Mouse (Mus musculus) kidney, embryonic 14.5 days (tissue): ENCODE data around the gene Txnrd2. TPM values are rescaled to one million over a fixed set of nuclear protein-coding genes. Genes with fewer than 3 reads are reported as not detected.
A peak's percentile ranks its signal among the peaks of the same experiment; 100 is the strongest.

Experiments
- ATAC-seq: fragments of 200-750 bp; cut with Nextera tagmentation; 2 replicates; pipeline ENCODE4 v1.8.0; 2017; ENCODE audit warnings: moderate number of reproducible peaks, mild to moderate bottlenecking, moderate TSS enrichment, moderate library complexity; ENCODE audit not compliant: low FRiP score, low TSS enrichment
- H3K27ac ChIP-seq: fragments of 300-500 bp; sonication (generic); 2 replicates; pipeline ENCODE4 v1.5.1; 2014; ENCODE audit warnings: low read depth, mild to moderate bottlenecking, low read length, moderate library complexity, mixed read lengths
- H3K27me3 ChIP-seq: fragments of 300-500 bp; sonication (generic); 2 replicates; pipeline ENCODE4 v1.6.1; 2014; ENCODE audit warnings: mild to moderate bottlenecking, low read length; ENCODE audit not compliant: control insufficient read depth, insufficient read depth
- H3K36me3 ChIP-seq: fragments of 300-500 bp; sonication (generic); 2 replicates; pipeline ENCODE4 v1.6.1; 2014; ENCODE audit warnings: low read length, mixed read lengths; ENCODE audit not compliant: control insufficient read depth, insufficient read depth
- H3K4me1 ChIP-seq: fragments of 300-500 bp; sonication (generic); 2 replicates; pipeline ENCODE4 v1.6.1; 2014; ENCODE audit warnings: low read length, mixed read lengths; ENCODE audit not compliant: control insufficient read depth, insufficient read depth
- H3K4me2 ChIP-seq: fragments of 300-500 bp; sonication (generic); replicated peaks from 2 replicates; pipeline ENCODE4 v1.6.1; 2014; ENCODE audit warnings: low read depth, mild to moderate bottlenecking, low read length
- H3K4me3 ChIP-seq: fragments of 300-500 bp; sonication (generic); 2 replicates; pipeline ENCODE4 v1.5.1; 2014; ENCODE audit warnings: mild to moderate bottlenecking, low read length
- H3K9ac ChIP-seq: fragments of 300-500 bp; sonication (generic); 2 replicates; pipeline ENCODE4 v1.6.1; 2014; ENCODE audit warnings: low read depth, mild to moderate bottlenecking, low read length, moderate library complexity
- H3K9me3 ChIP-seq: fragments of 300-500 bp; sonication (generic); 2 replicates; pipeline ENCODE4 v1.6.1; 2016; ENCODE audit warnings: low read length; ENCODE audit not compliant: control insufficient read depth
- WGBS: fragments of 180-500 bp; shearing (Covaris S2); extraction: QIAGEN DNeasy Blood & Tissue Kit; methylation state at CpG from one replicate; pipeline ENCODE4 v1.1.7; 2014; 5-methylcytosine and 5-hydroxymethylcytosine counted together
- polyA plus RNA-seq: library from polyadenylated mRNA; unstranded; fragments of >200 nt; fragmentation: Nextera tagmentation; extraction: Ambion mirVana; gene quantifications from 2 replicates; pipeline ENCODE4 v1.2.1, GENCODE M21; 2014

Txnrd2 gene
- polyA plus RNA-seq, 1 experiment from 2014 or later = 23.6 TPM

- no peak for ATAC-seq
- H3K4me2 ChIP-seq = no peak overlapping the region
- no peak overlapping the region for H3K9ac ChIP-seq
- H3K9me3 ChIP-seq = no peaks in the 10 kb centered on the region
- WGBS = 48% methylated on average over 6 of the region's 6 CpGs
- peaks cover 8% of the 10 kb centered on the region; the same call in 1 of the 2 replicates for H3K4me1 ChIP-seq
- H3K36me3 ChIP-seq = peaks cover 2% of the 10 kb centered on the region; the same call in 1 of the 2 replicates
- no peaks in the 10 kb centered on the region for H3K27me3 ChIP-seq
- no peak overlapping the region for H3K4me3 ChIP-seq
- H3K27ac ChIP-seq = no peak overlapping the region
These were observed 51.8 kb downstream of the Txnrd2 start for GRCm38 (mm10) chr16:18477996-18478395.

- Histone ChIP-seq H3K9me3 (no peaks in the 10 kb centered on the region), H3K27ac (no peak overlapping the region), H3K36me3 (peaks cover 2% of the 10 kb centered on the region; the same call in 1 of the 2 replicates), H3K4me3 (no peak overlapping the region), H3K4me1 (peaks cover 8% of the 10 kb centered on the region; the same call in 1 of the 2 replicates), H3K4me2 (no peak overlapping the region), H3K27me3 (no peaks in the 10 kb centered on the region), H3K9ac (no peak overlapping the region)
- WGBS = 37% methylated on average over 7 of the region's 7 CpGs
- ATAC-seq = peak; percentile 30
These were observed 53.5 kb downstream of the Txnrd2 start for GRCm38 (mm10) chr16:18479667-18480066.

GRCm38 (mm10) chr16:18480933-18481485, 54.8 kb downstream of the Txnrd2 start:
- Histone ChIP-seq H3K36me3 (no peaks in the 10 kb centered on the region; the same call in 1 of the 2 replicates), H3K27me3 (no peaks in the 10 kb centered on the region), H3K4me2 (no peak overlapping the region), H3K4me1 (peaks cover 8% of the 10 kb centered on the region; the same call in 1 of the 2 replicates), H3K9ac (no peak overlapping the region), H3K9me3 (no peaks in the 10 kb centered on the region), H3K4me3 (no peak overlapping the region), H3K27ac (no peak overlapping the region)
- no peak for ATAC-seq
- WGBS = 77% methylated on average over 4 of the region's 4 CpGs

DNA sequence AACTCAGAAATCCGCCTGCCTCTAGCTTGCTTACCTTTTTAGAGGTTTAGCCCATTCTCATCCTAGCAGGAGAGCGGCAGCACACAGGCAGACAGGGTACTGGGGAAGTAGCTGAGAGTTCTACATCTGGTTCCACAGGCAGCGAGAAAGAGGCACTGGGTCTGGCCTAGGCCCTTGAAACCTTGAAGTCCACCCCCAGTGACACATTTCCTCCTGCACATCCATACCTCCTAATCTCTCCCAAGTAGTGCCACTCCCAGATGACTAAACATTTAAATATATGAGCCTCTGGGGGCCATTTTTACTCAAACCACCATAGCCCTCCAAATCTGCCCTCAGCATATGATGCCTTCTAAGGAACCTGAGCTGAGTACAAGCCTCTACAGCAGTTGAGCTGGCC, 56.2 kb downstream of the Txnrd2 start:
- no peak overlapping the region for H3K4me2 ChIP-seq
- 94% methylated on average over 3 of the region's 3 CpGs for WGBS
- no peak overlapping the region for H3K4me3 ChIP-seq
- H3K36me3 ChIP-seq = no peaks in the 10 kb centered on the region
- no peak overlapping the region for H3K9ac ChIP-seq
- peaks cover 8% of the 10 kb centered on the region; the same call in 1 of the 2 replicates for H3K4me1 ChIP-seq
- H3K27ac ChIP-seq = no peak overlapping the region
- no peaks in the 10 kb centered on the region for H3K9me3 ChIP-seq
- ATAC-seq = no peak
- H3K27me3 ChIP-seq = no peaks in the 10 kb centered on the region

DNA sequence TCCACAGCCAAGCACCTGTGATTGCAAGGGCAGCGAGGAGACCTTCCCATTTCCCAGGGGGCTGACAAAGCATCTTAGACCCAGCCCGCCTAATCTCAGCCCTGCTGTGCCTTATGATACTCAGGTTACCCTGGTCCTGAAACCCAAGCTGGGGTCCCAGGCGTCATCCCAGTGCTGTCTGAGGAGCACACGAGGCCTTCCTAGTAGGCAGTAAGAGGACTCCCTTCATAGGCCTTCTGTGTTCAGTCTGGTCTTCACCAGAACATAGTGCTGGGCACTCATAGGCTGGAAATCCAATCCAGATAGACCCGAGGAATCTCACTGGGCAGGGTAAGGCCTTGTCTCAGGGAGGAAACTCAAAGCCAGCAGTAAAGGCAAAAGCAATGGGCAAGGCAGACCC, 57.7 kb downstream of the Txnrd2 start:
- Histone ChIP-seq H3K9me3 (no peaks in the 10 kb centered on the region), H3K9ac (no peak overlapping the region), H3K4me1 (peaks cover 8% of the 10 kb centered on the region; the same call in 1 of the 2 replicates), H3K27me3 (no peaks in the 10 kb centered on the region), H3K4me2 (no peak overlapping the region), H3K27ac (no peak overlapping the region), H3K36me3 (no peaks in the 10 kb centered on the region), H3K4me3 (no peak overlapping the region)
- ATAC-seq = 0 out of 2 replicates have a peak, but pooled peaks have one; percentile 25
- WGBS = 62% methylated on average over 5 of the region's 5 CpGs

DNA sequence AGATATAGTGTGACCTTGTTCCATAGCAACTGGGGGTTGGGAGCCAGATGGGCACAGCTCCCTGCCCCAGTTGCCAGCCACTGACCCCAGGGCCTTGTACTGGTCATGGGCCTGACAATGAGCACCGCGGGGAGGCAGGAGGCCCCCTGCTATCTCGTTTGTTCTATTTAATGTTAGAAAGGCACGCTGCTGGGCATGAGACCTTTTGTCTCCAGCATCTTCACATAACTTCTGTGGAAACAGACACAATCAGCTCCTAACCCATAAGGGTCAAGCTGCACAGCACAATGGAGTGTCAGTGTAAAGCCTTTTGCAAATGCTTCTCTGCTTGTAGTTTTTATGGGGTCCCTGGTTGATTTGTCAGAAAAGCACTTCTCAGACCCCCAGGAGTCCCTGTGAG, 58.2 kb downstream of the Txnrd2 start:
- Histone ChIP-seq H3K27me3 (no peaks in the 10 kb centered on the region), H3K9me3 (no peaks in the 10 kb centered on the region), H3K36me3 (no peaks in the 10 kb centered on the region), H3K4me3 (no peak overlapping the region), H3K4me2 (no peak overlapping the region), H3K9ac (no peak overlapping the region), H3K4me1 (peaks cover 6% of the 10 kb centered on the region; the same call in 1 of the 2 replicates), H3K27ac (no peak overlapping the region)
- ATAC-seq = no peak
- WGBS = 48% methylated on average over 4 of the region's 4 CpGs

GRCm38 (mm10) chr16:18484794-18485435, 58.7 kb downstream of the Txnrd2 start:
- H3K4me1 ChIP-seq = 0 out of 2 replicates have a peak, but pooled peaks cover under 1% of the 10 kb centered on the region
- H3K9ac ChIP-seq = no peak overlapping the region
- no peaks in the 10 kb centered on the region for H3K9me3 ChIP-seq
- no peaks in the 10 kb centered on the region for H3K27me3 ChIP-seq
- H3K27ac ChIP-seq = no peak overlapping the region
- no peak overlapping the region for H3K4me3 ChIP-seq
- ATAC-seq = no peak
- no peaks in the 10 kb centered on the region for H3K36me3 ChIP-seq
- no peak overlapping the region for H3K4me2 ChIP-seq
- WGBS = 55% methylated on average over 5 of the region's 5 CpGs

GRCm38 (mm10) chr16:18486126-18486525, 59.9 kb downstream of the Txnrd2 start:
- no peaks in the 10 kb centered on the region for H3K27me3 ChIP-seq
- H3K9ac ChIP-seq = no peak overlapping the region
- H3K4me2 ChIP-seq = no peak overlapping the region
- 91% methylated on average over 2 of the region's 2 CpGs for WGBS
- H3K4me3 ChIP-seq = no peak overlapping the region
- no peak overlapping the region for H3K27ac ChIP-seq
- no peaks in the 10 kb centered on the region for H3K36me3 ChIP-seq
- H3K4me1 ChIP-seq = no peaks in the 10 kb centered on the region
- no peaks in the 10 kb centered on the region for H3K9me3 ChIP-seq
- ATAC-seq = no peak

DNA sequence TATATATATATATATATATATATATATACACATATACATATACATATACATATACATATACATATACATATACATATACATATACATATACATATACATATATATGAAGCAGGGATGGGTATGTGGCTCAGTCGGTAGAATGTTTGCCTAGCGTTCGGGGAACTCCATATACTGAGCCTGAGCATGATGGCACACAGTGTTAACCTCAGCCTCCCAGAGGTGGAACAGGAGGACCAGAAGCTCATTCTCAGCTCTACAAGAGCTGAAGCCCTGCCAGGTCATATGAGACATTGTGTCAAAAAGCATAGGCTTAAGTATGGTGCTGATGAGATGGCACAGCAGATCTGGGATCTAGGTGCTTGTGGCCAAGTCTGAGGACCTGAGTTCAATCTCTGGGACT, 64.1 kb downstream of the Txnrd2 start:
- no peak overlapping the region for H3K9ac ChIP-seq
- H3K27ac ChIP-seq = no peak overlapping the region
- no peak overlapping the region for H3K4me3 ChIP-seq
- WGBS = 91% methylated on average over 3 of the region's 3 CpGs
- ATAC-seq = no peak
- H3K36me3 ChIP-seq = no peaks in the 10 kb centered on the region
- H3K4me2 ChIP-seq = no peak overlapping the region
- H3K27me3 ChIP-seq = no peaks in the 10 kb centered on the region
- H3K9me3 ChIP-seq = no peaks in the 10 kb centered on the region
- H3K4me1 ChIP-seq = no peaks in the 10 kb centered on the region
